Mouse (Mus musculus) layer of hippocampus, postnatal 14 days (tissue): ENCODE results near the gene Kdm4c. TPM values are rescaled to one million over a fixed set of nuclear protein-coding genes. Genes with fewer than 3 reads are reported as not detected.
"Not testable (repeated sequence)": the region's sequence is repeated elsewhere in the genome, so short reads cannot be mapped to it uniquely, and the experiment has no call there.

Experiments
- DNase-seq, 2 experiments: peaks; one replicate each; pipeline ENCODE4 v3.0.0; 2021 to 2022; ENCODE audit warnings: low spot score in 2 of 2, mixed read lengths in 1 of 2
- long read RNA-seq, 2 experiments: library from polyadenylated mRNA; stranded (forward); transcript quantifications; one replicate each; pipeline ENCODE4 v2.0.0; 2021
- total RNA-seq, 2 experiments: library from RNA; stranded (reverse); gene quantifications; 2 replicates each; pipeline ENCODE4 v1.2.3; 2021

The Kdm4c gene
- 10 to 100 TPM; 24.4 to 26.3 TPM for total RNA-seq
- long read RNA-seq, experiment 1, full-length matches to known transcripts: 6 of 8 reads
- long read RNA-seq, experiment 1, partial matches to known transcripts: 0 of 8 reads
- long read RNA-seq, experiment 1, other reads (novel, unspliced or antisense): 2 of 8 reads
- long read RNA-seq, experiment 2, full-length matches to known transcripts: 4 of 8 reads
- long read RNA-seq, experiment 2, partial matches to known transcripts: 1 of 8 reads
- long read RNA-seq, experiment 2, other reads (novel, unspliced or antisense): 3 of 8 reads

DNA sequence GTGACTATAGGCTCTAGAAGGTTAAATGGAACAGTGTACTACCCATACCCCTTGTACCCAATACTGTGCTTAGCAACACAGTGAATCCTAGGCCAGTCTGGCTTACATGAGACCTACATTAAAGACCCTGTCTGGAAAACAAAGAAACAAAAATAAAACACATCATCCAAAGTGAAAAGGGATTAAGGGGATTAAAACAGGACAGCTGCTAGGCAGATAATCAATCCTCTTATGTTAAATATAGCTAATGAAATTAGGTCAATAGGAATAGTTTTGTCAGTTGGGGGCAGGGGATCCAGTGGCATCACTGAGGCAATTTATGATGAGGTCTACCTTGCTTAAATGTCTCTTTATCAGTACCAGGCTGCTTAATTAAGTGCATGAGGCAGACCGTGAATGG, at the start of gene Kdm4c:
TSS of gene Kdm4c (plus strand) at position 322 of the 400 bp plus-strand sequence.
- DNase-seq: no peak

DNA sequence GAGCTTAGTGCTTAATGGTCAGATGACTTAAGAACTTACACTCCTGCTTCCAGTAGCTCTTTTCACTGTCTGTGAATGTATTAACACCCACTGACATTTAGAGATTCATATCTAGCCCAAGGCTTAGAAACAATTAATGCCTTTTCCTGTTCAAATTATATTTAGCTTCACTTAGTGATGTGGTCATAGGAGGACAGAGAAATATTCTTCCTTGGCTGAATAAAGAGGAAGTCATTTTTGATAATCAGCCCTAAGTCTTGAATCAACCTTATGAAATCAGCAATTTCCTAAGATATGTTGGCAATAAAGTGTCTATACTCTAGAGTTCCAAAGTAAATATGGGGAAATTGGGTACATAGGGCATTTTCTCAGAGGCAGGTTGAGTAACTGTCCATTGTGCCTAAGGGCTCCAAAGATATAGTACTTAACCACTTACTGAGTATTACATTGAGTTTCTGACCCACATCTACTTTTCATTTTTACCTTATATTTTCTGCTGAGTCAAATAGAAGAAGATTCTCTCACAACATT, 41.0 kb upstream of the Kdm4c start:
- DNase-seq: no peak

DNA sequence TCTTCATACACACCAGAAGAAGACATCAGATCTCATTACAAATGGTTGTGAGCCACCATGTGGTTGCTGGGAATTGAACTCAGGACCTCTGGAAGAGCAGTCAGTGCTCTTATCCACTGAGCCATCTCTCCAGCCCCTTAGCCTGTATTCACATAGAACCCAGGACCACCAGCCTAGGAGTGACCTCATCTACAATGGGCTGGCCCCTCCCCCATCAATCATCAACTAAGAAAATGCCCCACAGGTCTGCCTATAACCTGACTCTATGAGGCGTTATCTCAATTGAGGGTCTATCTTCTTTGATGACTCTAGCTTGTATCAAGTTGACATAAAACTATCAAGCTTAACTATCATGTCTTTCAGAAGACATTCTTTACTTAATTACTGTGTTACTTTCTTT, 20.5 kb upstream of the Kdm4c start:
- not testable (repeated sequence) for DNase-seq

DNA sequence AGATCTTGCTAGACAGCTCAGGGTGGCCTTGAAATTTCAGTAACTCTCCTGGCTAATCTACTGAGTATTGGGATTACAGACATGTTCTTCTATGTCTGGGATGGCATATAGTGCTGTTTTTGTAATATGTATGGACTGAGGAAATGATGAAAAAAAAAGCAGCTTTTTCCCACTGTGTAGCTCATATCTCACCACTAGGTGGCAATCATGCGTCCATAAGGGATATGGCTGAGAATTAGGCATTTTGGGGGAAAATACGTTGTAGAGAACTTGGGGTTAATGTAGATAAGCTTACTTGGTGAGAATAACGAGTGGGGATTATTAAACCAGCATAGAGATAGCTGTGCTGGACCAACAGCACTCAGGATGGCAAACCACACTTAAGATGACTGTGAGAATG, 19.9 kb upstream of the Kdm4c start:
- no peak for DNase-seq

DNA sequence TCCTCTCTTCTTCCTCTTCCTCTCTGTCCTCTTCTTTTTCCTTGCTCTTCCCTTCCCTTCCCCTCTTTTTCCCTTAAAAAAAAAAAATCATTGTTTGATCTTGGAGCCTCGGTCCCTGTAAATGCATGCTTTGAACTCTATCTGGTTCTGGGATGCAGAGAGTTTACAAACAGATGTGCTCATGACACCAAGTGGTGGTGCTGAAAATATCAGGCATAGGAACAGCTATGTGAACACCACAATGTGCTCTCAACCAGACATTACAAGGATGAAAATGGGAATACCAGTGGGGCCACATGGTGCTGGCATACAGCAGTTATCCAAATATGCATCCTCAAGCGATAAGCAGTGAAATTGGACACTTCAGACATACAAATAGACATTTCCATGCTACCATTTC, 18.1 kb upstream of the Kdm4c start:
- no peak for DNase-seq

DNA sequence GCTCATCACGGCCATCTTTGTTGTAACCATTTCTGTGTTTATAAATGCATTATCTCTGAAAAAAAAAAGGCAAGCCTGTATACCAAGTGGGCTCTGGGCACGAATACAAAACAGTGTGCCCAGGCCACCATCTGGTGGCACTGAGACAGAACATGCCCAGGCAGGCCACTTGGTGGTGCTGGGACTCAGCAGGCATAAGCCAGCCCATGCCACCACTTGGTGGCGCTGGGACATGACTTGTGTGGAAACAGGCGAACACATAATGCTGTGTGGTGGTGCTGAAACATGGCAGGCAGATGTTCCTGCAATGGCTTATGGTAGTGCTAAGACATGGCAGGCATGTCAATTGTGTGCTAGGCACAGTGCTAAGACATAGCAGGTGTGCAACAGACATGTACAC, 11.3 kb upstream of the Kdm4c start:
- no peak for DNase-seq

DNA sequence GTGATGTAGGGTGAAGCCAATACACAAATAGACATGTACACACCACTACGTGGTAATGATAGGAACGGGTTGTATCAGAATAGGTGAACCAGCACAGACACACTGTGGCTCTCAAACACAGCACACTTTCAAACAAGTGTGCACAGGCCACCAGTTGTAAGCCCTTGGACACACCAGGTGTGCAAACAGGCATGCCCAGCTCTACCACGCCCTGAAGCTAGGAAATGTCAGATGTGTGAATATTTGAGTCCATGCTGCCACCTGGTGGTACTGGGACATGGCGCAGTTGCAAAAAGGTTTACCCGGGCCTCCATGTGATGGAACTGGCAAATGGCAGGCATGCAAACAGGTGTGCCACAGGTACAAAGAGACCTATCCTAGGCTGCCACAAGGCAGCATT, 10.9 kb upstream of the Kdm4c start:
- DNase-seq: peak; percentile 26 to 30

DNA sequence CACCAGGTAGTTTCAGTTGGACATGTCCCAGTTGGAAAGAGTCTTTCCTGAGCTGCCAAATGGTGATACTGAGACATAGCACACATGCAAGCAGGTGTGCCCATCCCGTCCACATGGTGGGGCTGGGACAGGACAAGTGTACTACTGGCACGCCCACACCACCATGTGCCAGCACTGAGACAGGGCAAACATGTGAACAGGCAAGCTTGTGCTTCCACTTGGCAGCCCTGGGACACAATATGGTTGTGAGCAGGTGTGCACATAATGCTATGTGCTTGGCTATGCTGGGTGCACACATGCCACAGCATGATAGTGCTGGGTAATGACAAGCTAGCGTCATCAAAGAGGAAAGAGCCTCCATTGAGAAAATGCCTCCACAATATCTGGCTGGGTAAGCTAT, 8.8 kb upstream of the Kdm4c start:
- peak; percentile 45 to 79 for DNase-seq

DNA sequence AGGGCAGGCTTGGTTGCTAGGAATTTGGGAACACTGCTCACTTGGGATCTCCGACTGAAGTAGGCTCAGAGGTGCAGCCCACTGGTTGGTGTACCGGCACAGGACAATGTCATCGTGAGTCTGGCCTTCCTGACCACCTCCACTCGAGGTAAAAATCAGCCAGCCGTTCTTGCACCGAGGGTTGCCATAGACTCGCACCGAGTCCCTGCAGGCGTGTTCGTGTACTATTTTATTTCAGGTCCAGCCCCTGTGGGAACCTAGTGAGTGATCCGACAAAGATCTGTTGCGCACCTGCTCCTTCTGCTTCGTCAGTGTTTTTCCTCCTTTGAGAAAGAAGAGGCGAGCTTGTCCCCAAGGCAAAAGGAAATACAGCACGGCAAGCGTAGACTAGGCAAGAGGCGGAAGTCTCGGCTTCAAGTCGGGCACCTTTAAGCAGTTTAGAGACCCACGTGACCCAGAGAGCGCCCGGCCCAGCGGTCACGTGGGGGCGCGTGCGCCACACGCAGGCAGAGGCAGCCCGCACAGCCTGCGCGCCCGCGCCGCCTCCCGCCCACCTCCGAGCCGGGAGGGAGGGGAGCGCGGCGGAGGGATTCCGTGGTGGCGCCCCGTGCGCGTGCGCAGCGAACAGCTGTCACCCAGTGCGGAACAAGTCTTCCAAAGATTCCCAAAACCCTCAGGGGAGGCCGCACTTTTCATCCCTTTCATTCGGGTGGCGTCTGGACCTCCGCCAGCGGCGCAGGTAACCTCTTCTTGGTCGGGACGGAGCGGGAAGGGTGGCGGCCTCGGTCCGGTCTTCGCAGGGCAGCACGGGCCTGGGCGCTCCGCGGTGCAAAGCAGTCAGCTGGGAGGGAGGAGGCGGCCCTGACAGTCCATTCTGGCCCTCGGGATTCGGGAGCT, 9.3 kb downstream of the Kdm4c start:
- peak; percentile 96 to 98 for DNase-seq

DNA sequence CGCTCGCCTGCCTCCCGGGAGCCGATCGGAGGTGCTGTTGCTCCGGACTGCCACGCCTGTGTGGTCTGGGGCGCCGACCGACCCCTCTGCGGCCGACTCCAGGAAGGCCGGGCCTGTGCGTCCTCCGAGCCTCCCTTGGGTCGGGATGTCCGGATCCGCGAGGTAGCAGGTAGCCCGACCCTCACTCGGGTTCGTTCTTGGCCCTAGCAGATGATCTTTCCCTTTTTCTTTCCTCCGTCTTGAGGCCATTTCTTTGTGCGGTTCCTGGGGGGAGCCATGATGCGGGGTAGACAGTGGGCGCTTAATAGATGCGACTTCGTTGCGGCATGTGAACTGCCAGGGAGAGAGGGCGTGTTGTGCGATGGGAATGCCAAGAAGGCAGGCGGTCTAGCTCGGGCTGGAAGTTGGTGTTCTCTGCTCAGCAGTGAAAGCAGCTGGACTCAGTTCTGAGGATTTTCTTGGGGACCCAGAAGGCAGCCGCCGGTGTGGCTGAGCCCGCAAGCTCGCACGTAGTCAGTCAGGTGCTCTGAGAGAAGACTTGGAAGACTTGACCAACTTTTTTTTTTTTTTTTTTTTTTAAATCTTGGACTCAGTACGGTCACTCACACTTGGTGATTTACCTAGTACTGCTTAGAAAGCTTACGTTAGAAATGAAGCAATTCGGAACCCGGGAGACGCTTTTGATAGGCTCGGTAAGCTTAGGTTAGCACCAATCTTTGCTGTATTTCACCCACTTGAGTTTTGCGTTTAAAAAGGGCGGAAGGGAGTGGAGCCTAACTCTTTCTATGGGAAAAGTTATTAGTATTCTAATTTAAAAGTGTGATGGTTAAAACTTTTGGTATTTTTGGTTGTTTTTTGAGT, 10.2 kb downstream of the Kdm4c start:
- peak in 1 of 2 experiments; percentile 67 for DNase-seq

DNA sequence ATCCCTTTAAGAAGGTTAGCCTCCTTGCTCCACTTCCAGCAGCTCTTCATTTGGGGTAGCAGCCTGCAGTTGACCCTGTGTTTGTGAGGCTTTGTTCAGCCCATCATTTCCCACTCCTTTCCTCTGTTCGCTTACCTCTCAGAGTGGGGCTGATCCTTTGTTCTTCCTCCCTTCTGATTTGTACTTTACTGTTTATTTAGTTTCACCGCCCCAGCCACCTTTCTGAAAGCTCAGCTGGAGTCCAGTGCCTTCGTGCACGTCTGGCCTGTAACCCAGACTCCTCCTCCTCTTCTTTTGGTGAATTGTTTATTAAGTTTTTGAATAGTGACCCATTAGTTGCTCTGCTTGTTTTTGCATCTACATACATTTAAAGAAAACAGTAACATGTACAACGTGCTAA, 15.6 kb downstream of the Kdm4c start:
- DNase-seq: no peak

DNA sequence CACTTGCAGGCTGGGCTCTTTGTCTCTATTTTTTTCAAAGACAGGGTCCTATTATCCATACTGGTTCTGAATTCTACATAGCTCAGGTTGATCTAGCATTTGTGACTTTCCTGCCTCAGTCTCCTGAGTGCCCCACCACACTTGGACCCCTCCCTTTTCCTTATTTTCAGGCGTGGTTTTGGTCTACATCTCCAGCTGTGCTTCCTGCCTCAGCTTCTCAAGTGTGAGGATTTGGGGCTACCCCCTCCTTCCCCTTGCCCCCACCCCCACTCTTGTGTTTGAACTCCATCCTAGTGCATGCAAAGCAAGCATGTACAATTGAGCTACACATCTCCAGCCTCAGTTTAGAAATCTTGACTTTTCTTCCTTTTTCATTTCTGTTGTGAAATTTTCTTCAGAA, 16.2 kb downstream of the Kdm4c start:
- no peak for DNase-seq

DNA sequence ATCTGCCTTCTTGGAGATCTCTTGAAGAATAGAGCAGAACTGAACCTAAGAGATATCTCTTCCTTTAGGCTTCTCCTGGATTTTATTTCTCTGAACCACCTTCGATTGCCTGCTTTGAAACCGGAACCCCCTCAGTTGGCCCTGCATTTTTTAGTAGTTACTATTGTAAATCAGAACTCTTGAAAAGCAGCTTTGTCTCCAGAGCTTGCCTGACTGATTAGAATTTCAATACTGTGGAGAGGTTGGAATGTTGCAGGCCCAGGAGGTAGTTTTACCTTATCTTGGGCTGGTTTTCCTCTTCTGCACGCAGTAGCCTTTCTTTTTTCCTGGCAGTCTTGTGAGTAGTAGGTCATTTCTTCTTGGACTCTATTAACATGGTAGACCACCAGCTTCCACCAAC, 17.0 kb downstream of the Kdm4c start:
- no peak for DNase-seq

DNA sequence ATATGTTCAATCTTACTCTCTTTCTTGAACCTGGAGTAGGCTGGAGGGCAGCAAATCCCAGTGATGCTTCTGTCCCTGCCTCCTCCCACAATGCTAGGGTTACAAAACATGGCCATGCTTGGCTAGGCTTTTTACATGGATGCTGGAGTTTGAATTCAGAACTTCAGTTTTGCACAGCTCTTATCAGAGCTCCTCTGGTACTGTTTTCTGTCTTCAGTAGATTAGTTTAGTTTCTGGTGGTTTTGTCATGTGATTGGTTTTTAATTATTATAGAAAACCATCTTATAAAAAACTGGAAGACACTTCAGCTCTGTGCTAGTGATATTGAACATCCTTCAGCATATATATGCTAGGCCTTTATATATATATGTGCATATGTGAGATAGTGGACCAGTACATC, 19.6 kb downstream of the Kdm4c start:
- no peak for DNase-seq

DNA sequence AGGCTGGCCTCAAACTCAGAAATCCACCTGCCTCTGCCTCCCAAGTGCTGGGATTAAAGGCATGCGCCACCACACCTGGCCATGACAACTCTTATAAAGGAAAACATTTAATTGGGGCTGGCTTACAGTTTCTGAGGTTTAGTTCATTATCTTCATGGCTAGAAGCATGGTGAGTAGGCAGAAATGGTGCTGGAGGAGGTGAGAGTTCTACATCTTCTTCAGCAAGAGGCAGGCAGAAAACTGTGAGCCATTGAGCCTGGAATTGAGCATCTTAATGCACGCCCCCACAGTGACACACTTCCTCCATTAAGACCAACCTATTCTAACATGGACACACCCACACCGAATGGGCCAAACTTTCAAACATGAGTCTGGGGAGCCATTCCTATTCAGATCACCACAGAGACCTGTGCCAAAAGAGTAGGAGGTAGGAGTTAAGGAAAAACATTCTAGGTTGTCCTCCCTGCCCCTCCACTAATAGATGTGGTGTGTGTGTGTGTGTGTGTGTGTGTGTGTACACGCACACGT, 22.2 kb downstream of the Kdm4c start:
- no peak for DNase-seq

DNA sequence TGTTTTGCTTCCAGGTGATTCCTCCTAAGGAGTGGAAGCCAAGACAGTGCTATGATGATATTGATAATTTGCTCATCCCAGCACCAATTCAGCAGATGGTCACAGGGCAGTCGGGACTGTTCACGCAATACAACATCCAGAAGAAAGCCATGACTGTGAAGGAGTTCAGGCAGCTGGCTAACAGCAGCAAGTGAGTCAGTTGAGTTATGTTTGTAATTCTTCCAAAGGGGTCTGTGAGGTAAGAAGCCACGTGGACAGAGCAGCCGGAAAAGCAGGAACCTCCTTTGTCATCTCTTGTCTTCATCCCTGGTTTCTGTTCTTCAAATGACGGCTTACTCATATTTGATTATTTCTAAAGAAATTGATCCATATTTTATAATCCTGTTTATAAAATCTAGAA, 28.9 kb downstream of the Kdm4c start:
- DNase-seq: no peak

DNA sequence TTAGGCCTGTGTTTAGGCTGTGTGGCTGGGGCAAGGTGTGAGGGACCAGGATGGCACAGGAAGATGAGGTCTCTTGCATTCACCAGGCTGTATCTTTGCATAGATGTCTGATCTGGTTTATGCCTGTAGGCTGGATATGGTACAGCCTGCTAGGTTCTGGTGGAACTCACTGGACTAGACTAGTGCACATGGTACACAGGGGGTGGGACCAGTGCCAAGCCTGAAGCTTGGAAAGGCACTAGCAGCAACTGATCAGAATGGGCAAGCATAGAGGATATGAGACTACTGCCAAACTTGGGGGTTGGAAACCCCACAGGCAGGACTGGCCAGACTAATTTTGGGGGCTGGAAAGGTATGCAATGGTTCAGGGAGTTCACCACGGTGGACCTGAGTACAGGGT, 35.2 kb downstream of the Kdm4c start:
- DNase-seq: no peak

DNA sequence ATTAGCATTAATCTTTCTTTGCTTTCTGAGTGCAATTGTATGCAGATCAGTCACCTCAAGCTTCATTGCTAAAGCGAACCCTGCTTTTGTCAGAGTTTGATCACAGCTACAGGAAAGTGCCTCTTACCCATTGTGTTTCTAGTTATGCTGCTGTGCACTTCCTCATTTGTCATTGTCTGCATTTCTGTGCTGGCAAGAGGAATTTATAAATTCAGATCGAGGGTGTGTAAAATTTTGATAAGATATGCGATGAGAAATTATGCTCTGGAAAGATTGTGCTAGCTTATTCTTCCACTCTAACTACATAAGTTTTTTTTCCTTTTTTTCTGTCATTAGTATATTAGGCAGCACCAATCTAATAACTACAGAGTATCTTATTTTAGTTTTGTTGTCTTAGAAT, 37.9 kb downstream of the Kdm4c start:
- no peak for DNase-seq

DNA sequence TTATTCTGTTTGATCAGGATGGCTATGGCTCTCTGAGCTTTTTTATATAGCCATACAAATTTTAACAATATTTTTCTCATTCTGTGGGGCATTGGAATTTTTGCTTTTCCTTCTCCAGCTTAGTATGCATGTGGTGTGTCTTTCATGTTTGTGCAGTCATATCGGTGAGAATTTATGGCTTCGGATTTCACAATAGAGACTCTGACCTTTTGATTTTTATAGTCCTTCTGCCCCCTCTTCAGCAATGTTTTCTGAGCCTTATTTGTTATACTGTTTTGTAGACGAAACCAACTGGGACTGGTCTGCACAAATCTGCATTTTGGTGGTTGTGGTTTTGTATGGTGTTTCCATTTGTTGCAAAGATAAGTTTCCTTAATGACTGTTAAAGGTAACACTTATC, 45.6 kb downstream of the Kdm4c start:
- DNase-seq: no peak

DNA sequence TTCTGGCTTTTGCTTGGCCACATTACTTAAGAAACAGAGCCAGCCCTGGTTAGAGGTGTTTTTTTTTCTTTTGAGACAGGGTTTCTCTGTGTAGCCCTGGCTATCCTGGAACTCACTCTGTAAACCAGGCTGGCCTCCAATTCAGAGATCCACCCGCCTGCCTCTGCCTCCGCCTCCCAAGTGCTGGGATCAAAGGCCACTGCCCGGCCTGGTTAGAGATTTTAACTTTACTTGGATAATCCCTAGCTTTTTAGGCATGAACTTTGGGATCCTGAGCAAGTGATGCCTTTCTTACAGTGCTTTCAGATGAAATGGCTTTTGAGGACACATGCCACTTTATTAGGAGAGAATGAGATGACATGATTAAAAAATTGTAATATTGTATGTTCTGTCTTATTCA, 52.4 kb downstream of the Kdm4c start:
- DNase-seq: no peak
